Mouse (Mus musculus): ENCODE data around the gene Crygd.
A peak's percentile ranks its signal among the peaks of the same experiment; 100 is the strongest.
"Not testable (repeated sequence)": the region's sequence is repeated elsewhere in the genome, so short reads cannot be mapped to it uniquely, and the experiment has no call there.

Crygd gene

DNA sequence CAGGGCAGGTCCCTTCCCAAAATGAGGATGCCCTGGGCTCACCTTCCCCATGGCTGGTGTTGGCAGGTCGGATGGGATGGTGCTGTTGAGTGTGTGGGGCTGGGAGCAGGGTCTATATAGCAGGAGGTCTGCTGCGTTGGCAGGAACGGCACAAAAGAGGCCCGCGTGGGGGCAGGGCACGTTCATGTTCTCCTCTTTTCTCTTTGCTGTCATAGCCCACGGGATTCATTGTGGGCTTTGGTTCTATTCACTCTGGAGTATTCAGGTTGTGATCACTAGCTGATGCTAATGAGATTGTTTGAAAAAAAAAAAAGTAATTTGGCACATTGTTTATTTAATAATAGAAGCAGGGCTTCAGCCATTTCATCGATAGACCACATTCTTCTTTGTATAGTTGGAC is at the start of gene Crygd:
Crygd (minus strand) TSS at position 101 of the 400 bp plus-strand sequence.
- no peak for DNase-seq (ENCODE audit: low spot score)

DNA sequence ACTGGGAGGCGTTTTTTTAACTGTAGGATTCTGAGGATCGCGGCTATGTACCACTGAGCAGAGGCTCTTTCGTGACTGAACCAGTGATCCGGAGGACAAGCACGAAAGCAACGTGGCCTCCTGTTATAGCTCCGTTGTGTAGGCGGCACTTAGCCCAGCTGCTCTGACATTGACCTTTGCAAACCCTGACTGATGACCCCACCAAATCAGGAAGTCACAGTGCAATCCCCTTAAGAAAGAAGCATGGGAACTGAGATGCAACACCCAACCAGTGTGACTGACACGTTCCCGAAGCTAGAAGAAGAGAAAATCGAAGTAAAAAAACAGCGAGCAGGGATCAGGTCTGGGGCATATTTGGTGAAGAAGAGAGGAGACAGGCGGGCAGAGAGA is 49.5 kb upstream of the Crygd start:
- no peak for DNase-seq (ENCODE audit: low spot score)

DNA sequence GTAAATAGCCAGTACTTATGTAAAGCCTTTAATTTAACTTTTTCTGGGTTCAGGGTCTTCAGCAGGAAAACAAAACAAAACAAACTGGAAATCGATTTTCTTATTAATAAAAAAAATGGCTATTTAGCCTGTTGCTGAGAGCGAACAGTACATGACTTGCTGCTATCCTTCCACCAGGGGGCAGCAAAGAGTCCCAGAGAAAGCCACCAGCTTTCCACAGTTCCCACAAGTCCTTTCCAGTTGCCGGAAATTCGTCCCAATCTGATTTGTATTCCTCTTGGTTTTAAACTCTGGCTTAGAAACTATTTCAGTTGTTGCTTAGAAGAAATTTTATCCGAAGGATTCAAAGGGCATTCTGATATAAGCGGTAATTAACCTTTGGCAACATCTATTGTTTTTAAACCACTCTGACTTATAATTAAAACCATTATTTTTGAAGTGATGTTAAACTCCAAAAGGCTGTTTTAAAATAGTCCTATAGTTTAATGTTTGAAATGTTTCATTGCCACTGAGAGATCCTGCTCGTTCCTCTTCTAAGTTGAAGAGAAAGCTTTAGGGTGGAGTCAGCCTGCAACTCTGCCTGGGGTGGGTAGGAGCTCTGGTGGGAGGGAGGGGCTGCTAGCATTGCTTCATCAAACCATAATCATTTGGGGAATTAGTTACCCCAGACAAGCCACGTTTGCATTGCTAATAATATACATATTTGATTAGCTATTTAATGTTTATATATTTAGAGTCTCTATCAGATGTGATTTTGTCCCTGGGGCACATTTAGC is 49.0 kb upstream of the Crygd start:
- peak; percentile 63 for DNase-seq (ENCODE audit: low spot score)

DNA sequence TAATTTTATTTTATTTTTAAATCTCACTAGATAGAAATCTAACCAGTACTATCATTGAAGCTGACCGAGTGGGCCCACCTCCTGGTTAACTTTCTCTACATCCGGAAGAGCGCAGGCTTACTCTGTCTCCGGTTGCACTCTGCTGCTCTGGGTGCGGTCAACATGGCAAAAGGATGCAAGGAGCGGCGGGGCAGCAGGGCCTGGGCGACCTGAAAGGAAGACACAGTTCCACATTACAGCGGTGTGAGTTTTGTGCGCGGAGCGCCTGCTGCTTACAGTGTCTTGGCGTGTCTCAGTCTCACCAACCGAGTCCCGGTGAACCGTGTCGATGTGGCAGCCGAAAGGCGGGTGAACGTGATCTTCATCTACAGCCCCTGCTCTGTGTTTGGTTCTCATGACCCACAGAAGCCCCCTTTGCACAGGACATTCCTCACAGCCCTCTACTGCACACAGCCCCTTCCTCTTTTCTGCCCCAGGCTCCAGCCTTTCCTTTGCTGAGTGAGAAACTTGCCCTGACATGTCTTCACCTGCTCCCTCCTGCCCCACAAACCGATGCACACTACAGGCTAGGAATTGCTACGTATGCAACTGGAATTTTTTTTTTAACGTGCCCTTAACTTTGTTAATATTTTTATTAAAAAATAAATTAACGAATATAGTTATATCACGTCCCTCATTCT is 46.6 kb upstream of the Crygd start:
- no peak for DNase-seq (ENCODE audit: low spot score)

DNA sequence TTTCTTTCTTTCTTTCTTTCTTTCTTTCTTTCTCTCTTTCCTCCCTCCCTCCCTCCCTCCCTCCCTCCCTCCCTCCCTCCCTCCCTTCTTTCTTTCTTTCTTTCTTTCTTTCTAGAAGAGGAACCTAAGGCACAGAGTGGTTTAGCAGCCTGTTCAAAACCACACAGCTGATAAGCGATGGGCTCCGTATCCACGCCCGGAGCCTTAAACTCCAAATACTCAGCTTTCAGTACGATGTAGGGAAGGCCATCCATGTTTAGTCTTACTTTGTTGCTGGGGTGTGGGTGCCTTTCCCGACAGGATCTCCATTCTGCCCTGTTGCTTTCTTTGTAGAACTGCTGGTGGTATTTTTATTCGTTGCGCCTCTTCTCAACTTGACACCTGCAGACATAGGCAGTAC is 45.9 kb upstream of the Crygd start:
- DNase-seq (ENCODE audit: low spot score), result no peak

DNA sequence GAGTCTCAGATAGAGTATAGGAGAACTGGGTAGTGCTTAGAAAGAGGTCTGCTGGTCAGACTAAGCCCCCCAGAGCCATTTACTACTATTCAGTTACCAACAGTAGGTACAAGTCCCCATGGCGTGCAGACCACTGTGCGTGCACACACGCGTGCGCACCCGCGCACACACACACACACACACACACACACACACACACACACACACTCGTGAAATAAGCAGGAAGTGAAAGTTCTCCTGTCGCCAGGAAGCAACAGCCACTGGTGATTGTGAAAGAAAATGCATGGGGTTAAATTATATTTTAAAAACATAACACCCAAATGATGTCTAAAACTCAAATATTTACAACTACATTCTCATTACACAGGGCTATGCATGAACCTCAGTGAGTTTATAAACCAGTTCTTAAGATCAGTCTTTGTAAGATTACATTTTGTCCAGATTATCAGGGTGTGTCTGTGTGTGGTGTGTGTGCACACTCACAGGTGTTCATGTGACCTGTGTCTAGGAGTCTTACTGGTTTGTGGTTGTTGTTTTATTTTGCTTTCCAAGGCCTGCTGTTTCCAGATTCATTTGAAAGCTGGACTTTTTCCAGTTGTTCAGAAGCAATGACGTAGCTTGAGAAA is 44.5 kb upstream of the Crygd start:
- DNase-seq (ENCODE audit: low spot score), result no peak

DNA sequence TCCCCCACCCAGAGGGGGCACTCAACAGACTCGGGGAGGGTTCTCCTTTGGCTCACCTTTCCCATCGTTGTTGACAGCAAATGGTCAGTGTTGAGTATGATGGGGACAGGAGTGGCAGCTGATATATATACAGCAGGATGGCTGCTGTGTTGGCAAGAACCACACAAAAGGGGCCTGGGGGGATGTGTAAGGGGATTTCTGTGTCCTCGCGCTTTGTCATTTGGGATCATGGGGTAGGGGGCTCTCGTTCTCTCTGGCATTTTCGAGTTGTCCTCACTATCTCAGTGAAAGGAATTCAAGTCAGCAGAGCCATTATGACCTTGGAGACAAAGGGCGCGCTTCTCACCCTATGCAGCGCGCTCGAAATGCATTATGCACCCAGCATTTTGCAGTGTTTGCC is 40.0 kb upstream of the Crygd start, which contains the start of gene Cryga:
Cryga (minus strand) TSS at position 101 of the 400 bp plus-strand sequence.
- no peak for DNase-seq (ENCODE audit: low spot score)

DNA sequence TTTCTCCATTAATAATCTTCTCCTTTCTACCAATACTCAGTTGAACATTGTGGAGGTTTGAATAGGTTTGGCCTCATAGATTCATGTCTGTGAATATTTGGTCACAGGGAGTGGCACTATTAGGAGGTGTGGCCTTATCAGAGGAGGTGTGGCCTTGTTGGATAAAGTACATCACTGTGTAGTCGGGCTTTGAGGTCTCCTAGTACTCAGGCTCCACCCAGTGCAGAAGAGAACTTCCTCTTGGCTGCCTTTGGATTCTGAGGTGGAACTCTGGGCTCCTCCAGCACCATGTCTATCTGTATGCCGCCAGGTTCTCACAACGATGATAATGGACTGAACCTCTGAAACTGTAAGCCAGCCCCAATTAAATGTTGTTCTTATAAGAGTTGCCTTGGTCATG is 33.7 kb upstream of the Crygd start:
- DNase-seq (ENCODE audit: low spot score), result no peak

DNA sequence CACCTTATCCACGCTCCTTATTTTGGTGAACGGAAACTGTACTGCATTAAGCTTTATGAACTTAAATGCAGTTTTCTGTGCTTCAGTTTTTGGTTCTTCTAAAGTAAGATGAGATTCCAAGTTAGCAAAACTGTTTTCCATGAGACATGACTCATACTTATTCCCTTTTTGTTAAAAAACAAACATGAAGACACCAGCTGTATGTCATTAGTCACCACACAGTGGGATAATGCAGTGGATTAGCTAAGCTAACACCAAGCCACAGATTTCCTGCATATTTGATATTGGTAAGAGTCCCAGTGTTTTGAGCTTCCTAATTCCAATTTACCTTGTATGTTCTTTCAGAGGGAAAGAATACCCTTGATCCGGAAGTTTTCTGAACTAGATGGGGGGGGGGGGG is 28.3 kb upstream of the Crygd start:
- no peak for DNase-seq (ENCODE audit: low spot score)

DNA sequence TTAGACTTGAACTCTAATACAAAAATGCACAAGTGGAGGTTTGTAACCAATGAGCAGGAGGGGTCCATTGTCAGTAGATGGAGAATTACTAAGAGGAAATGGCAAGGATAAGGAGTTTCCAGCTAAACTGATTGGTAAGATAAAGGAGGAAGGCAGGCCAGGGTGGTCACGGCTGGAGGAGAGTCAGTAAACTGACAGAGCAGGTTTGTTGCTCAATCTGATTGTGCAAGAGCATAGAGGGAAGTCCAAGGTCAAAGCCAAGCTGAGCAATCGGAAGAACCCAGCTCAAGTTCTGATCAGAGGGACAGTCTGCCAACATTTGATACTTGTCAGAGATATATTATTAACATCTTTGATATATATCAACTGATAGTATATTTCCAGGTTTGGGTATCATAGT is 27.1 kb upstream of the Crygd start:
- DNase-seq (ENCODE audit: low spot score), result no peak

DNA sequence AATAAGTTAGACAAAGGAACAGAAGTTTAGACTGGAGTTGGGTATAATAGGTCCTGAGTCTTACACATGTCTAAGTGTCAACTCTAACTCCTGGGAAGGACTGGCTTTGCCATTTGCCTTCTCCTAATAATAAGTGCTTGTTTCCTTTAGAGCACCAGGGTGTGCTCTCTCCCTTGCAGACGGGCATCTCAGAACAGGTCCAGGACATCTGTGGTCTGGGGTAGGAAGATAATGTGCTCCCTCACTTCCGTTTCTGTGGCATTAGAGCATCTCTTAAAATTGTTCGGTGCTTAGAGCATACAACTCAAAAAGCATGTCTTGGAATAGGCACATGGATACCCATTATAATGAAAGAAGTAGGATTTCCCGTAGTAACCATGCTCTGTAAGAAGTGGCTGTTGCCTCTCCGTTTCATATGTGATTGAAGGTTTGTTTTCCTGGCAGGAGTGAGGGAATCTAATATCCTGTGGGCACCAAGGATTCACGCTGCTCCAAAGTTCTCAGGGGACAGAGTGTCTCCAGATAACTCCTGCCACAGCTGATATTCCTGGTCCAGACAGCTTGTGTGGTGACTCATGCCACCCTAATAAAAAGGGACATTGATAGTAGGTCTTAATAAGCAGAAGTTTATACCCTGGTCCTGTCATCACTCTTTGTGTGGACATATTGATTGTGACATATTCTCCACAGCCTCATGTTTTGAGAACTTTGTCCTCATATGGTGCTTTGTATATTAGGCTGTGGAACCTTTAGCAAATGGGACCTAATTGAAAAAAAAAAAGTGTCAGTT is 25.5 kb upstream of the Crygd start:
- DNase-seq (ENCODE audit: low spot score), result no peak

DNA sequence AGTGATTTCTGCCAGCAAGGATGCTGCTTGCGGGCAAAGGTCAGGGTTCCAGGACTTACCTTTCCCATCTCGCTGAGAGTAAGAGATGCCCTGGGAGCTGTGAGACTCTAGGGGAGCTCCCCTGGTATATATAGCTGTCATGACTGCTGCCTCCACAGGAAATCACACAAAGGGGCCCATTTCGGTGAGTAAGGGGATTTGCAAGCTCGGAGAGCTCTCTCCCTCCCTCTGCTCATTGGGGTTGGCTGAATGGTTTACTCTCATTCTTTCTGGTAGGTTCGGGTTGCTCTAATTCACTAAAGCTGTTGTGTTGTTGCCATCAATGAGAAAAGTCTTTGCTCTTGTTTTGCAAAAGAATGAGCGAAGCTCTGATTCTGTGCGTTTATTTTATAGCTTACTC is 18.9 kb upstream of the Crygd start, which contains the start of gene Crygb:
Crygb (minus strand) TSS at position 101 of the 400 bp plus-strand sequence.
- no peak for DNase-seq (ENCODE audit: low spot score)

DNA sequence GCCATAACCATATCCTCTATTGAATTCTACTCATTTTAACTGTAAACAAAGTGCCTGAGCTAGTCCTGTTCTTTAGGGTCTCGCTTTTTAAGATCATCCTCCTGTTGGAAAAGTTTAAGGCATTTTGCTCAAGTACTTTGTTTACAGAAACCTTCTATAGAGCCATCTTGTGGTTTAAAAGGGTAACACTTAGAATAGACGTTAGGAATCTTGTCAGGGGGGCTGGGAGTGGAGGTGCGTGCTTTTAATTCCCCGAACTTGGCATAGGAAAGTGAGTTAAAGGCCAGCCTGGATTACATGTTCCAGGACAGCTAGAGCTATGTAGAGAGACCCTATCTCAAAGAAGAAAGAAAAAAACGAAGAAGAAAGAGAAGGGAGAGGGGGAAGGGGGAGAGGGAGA is 12.4 kb upstream of the Crygd start:
- DNase-seq (ENCODE audit: low spot score), result no peak

DNA sequence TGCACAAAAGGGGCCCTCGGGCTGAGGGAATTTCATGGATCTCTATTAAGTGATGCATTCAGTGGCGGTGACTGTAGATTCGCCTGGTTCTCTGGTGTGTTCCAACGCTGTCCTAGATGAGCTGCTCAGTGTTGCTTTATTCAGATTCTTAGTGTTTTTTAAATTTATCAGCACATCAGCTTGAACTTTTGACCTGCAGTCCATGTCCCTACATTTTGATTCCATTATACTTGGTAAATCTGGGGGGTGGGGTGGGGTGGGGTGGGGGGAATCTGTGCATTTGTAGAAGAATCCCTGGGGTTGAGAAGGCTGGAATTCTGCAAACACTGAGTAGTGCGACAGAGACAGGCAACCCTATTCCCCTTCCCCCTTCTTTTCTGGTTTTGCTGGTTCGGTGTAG is 10.3 kb upstream of the Crygd start, which contains the start of gene Crygc:
Crygc (minus strand) TSS at position 101 of the 400 bp plus-strand sequence.
- DNase-seq (ENCODE audit: low spot score), result no peak

DNA sequence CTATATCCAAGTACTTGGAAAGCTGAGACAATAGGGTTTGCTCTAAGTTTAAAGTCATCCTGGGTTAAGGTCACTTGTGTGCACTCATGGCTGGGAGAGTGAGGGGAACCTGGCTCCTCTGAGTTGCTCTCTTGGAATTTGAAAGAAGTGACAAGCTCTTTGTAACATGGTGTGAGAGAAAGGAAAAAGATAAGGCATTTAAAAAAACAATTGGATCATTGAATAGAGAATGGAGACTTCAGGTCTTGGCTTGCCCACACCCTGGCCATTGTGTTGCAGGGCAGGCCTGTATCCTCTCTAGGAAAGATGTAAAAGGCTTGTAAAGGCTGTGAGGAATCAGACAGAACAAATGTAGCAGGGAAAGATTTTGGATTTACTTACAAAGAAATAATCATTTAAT is 4.6 kb upstream of the Crygd start:
- no peak for DNase-seq (ENCODE audit: low spot score)

DNA sequence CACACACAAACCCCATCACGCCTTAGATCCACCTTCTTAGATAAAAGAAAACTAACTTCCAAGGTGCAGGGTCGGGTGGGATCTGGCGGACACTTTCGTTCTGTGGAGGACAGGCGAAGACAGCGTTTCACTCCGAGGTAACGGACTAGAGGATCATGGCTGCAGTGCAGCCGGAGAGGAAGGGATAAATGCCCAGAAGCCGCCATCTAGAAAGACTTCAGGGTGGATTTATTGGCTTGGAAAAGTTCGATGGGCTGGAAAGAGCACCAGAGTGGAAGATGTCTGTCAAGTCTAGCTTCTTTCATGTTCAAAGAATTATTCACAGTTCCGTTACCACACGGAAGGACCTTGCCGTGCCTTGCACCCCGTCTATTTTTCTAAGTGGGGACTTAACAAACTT is 949 bp upstream of the Crygd start:
- no peak for DNase-seq (ENCODE audit: low spot score)

DNA sequence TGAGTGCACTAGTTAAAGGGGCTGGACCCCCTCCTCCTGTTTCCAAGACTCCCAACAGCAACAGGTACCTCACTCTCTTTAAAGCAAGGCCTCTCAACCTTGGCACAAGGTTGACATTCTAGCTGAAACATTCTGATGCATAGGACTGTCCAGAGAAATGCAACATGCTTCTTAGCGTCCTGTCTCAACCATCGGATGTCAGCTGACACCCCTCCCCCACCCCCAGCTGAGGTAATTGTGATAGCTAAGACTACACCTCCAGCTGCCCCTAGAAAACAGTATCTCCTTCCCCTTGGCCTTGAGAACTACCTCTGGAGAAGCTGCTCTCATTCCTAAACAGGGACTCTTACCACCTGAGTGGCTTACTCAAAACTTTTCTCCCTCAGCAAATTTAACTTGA is 11.1 kb downstream of the Crygd start:
- no peak for DNase-seq (ENCODE audit: low spot score)

DNA sequence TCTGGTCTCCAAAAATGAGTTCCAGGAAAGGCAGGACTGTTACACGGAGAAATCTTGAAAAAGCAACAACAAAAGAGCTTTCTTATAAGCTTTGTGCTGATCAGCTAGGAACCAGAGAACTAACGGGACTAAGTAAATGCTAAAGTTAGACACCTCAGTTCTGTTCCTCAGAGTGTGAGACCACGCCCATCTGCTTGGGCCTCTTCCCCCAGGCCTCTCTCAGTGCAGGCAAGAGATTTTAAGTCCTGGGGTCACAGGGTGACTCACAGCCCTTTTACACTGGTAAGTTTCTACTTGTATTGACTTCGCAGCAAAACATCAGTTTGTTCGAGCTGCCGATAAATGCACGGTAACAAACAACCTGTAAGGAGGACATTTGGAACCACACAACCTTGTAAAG is 11.6 kb downstream of the Crygd start:
- DNase-seq (ENCODE audit: low spot score), result no peak

DNA sequence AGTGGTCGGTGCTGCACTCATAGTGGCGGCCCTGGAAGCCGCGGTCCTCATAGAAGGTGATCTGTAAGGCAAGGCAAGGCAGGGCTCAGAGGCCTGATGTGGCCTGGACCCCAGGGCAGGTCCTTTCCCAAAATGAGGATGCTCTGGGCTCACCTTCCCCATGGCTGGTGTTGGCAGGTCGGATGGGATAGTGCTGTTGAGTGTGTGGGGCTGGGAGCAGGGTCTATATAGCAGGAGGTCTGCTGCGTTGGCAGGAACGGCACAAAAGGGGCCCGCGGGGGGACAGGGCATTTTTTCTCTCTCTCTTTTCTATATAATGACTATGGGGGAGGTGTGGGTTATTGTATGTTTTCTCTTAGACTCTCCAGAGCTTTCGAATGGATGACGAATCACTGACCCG is 12.3 kb downstream of the Crygd start, which contains the start of gene Cryge:
Cryge (minus strand) TSS at position 198 of the 400 bp plus-strand sequence.
- not testable (repeated sequence) for DNase-seq (ENCODE audit: low spot score)

DNA sequence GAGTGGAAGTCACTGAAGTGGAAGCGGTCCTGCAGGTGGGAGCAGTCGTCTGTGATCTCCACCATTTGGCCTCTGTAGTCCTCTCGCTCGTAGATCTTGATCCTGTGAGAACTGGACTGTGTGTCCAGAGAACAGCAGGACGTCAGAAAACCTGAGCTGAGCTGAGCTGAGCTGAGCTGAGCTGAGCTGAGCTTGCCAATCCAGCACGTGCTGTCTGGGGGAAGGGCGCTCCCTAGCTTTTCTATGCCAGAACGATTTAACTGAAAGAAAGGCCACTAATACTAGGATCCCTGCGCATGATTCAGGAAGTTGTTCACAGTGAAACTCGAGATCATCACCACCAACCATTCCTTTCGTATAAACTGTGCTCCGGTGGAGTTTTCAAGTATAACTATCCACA is 14.5 kb downstream of the Crygd start:
- peak; percentile 28 for DNase-seq (ENCODE audit: low spot score)

DNA sequence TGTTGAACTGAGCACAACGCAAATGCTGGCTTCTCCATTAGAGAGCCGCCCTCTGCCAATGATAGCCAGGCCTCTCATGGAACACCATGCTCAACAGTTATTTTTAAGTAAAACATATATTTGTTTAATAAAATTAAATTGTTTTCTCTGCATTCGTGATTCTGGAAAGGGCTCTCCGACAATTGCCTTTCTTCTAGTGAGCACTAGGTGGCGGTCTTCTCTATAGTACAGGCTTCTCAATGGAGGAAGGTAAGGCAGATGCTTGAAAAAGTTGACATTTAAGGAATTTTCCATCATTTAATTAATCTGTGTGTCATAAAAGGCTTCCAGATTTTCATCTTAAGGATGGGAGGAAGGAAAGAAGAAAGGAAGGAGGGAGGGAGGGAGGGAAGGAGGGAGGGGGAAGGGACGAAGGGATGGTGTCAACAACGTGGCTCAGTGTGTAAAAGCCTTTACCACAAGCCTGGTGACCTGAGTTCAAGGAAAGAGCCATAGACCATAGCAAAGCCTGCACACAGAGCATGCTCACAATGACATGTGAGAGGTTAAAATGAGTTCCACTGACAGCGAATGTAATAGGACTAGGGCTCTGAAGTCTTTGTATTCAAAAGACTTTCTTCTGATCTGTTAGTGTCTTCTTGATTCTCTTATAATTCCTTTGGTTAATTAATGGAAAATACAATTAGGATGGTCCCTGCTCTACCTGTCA is 16.7 kb downstream of the Crygd start:
- DNase-seq (ENCODE audit: low spot score), result no peak

DNA sequence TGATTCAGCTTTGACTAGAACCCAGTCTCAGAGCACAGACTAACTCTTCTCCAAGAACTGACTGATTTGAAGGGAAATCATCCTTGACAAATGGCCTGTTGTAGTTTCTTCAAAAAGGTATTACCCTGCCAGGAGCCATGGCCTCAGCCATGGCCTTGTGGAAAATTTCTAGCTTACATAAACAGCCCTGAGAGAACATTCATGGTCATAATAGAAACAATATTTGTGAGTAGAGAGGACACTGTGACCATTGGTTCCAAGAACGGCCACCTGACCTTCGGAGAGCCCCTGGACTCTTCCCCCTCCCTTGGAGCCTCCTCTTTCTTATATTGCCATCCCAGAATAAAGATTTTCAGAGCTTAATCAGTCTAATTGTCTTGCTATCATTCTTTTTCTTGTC is 19.8 kb downstream of the Crygd start:
- DNase-seq (ENCODE audit: low spot score), result no peak
